In the genomic region with DNA sequence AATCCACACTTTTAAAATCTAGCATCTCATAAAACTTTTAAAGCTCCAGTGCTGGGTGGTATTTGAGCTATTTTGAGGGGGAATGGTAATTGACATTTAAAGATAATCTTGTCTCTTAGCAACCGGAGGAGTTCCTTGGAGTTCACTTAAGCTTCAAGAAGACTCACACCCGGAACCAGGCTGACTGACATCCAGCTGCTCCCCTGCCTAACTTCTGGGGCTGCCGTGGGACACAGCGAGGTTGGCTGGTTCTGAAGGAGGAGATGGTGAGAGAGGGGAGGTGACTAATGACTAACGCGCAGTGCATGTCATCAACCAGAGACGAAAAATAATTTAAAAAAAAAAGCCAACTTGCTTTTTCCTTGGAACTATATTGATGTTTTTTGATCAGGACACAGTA, we compare ENCODE assay signal across 11 mouse cellular contexts.
"Had no signal": no experiment of that assay in that cellular context is flagged by ENCODE, and none has a peak within 500 bp of the region (broad histone marks: within the 10 kb centered on the region; RNA-seq: fewer than 3 reads in every experiment).

No protein-coding gene starts in this region.

- DNase-seq: lung, adult 18-20 months; lung, embryonic 14.5 days; lung, postnatal 10 days; lung, postnatal 4 days; midbrain, embryonic 14.5 days; retina, postnatal 1 day; right cerebral cortex, postnatal 4 days; spleen, adult 18-20 months; thymus, adult 2 months; thymus, postnatal 25 days; thymus, postnatal 4 days had no signal
